Mouse (Mus musculus): Measurements from ENCODE around the gene Tom1l2.

Gene Tom1l2

DNA sequence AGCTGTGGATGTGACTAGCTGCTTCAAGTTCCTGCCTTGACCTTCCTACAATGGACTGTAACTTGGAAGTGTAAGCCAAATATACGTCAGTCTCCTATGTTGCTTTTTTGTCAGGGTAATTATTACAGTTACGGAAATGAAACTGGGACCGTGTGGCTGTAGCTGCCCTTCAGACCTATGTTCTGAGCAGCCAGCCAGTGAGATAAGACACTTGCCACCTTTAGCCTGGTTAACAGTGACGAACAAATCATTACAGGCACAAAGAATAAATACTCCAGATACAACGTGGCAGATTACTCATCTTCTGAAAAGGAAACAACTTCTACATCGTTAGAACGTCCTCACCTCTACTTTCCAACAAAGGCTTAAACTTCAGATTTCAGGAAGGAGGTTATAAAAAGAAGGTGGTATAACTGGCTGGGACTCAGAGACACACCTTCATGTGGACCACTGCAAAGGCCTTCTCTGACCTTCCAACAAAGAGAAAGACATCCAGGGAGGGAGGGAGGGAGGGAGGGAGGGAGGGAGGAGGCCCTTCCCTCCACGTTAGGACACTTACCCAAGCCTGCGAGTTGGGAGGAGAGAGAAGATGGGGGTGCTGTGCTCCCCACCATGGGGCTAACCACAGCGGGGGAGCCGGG, 108.1 kb downstream of the Tom1l2 start:
- TF ChIP-seq CTCF (conservative IDR thresholded peaks at IDR 0.05; ENCODE audit: low read length) (no peak), NANOG (IDR thresholded peaks at IDR 0.05; ENCODE audit: borderline replicate concordance, low read length) (no peak), POU5F1 (IDR thresholded peaks at IDR 0.05; ENCODE audit: borderline replicate concordance, low read length) (no peak)
- Histone ChIP-seq H3K36me3 (ENCODE audit: insufficient read depth, low read length) (0 out of 2 replicates have a peak, but pooled peaks cover 14% of the 10 kb centered on the region), H3K27me3 (ENCODE audit: insufficient read depth, low read length) (no peaks in the 10 kb centered on the region), H3K9me3 (ENCODE audit: low read length) (no peaks in the 10 kb centered on the region), H3K4me3 (replicated peaks; ENCODE audit: low read length) (no peak overlapping the region), H3K4me1 (replicated peaks; ENCODE audit: low read depth, low read length) (peaks cover 26% of the 10 kb centered on the region)

DNA sequence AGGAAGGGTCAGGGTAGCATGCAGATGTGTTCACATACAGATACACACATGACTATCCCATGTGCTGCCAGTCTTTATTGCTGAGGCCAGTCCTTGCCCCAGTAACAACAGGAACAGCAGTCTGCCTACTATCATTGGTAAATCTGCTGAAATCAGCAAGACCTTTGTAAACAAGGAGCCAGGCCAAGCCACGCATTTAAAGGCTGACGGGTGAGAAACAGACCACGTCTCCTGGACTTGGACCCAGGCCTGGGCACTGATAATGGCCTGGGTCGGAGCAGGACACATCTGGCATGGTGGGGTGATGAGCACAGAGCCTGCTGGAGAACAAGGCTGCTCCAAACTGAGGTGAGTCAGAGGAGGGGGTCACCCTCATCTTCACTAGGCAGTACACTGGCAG, 112.2 kb downstream of the Tom1l2 start:
- no peaks in the 10 kb centered on the region for H3K9me3 ChIP-seq (ENCODE audit: low read length)
- H3K27me3 ChIP-seq (ENCODE audit: insufficient read depth, low read length): no peaks in the 10 kb centered on the region
- no peak for TF ChIP-seq POU5F1 (IDR thresholded peaks at IDR 0.05; ENCODE audit: borderline replicate concordance, low read length)
- TF ChIP-seq CTCF (conservative IDR thresholded peaks at IDR 0.05; ENCODE audit: low read length): no peak
- no peak for TF ChIP-seq NANOG (IDR thresholded peaks at IDR 0.05; ENCODE audit: borderline replicate concordance, low read length)
- H3K4me1 ChIP-seq (replicated peaks; ENCODE audit: low read depth, low read length): peaks cover 11% of the 10 kb centered on the region
- H3K4me3 ChIP-seq (replicated peaks; ENCODE audit: low read length): no peak overlapping the region
- H3K36me3 ChIP-seq (ENCODE audit: insufficient read depth, low read length): 0 out of 2 replicates have a peak, but pooled peaks cover 14% of the 10 kb centered on the region

DNA sequence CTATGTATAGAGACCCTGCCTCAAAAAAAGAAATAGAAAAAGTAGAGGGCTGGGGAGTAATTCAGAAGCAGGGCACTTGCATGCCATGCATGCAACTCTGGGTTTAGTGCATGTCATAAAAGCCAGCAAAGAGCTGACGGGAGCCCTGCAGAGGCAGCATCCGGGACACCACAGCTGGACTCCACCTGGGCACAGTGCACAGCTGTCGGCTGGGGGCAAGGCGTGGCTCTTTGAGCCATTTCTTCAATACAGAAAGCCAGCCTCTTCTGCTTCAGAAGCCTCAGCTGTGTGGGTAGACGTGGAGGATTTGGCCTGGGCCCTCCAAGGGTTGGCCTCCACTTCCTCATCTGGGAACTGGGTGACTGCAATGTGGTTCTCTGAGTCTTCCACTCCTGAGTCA, 117.4 kb downstream of the Tom1l2 start:
- TF ChIP-seq NANOG (IDR thresholded peaks at IDR 0.05; ENCODE audit: borderline replicate concordance, low read length): no peak
- no peak for TF ChIP-seq POU5F1 (IDR thresholded peaks at IDR 0.05; ENCODE audit: borderline replicate concordance, low read length)
- no peak for TF ChIP-seq CTCF (conservative IDR thresholded peaks at IDR 0.05; ENCODE audit: low read length)
- Histone ChIP-seq H3K27me3 (ENCODE audit: insufficient read depth, low read length) (no peaks in the 10 kb centered on the region), H3K4me1 (replicated peaks; ENCODE audit: low read depth, low read length) (peaks cover 46% of the 10 kb centered on the region), H3K9me3 (ENCODE audit: low read length) (no peaks in the 10 kb centered on the region), H3K36me3 (ENCODE audit: insufficient read depth, low read length) (0 out of 2 replicates have a peak, but pooled peaks cover under 1% of the 10 kb centered on the region), H3K4me3 (replicated peaks; ENCODE audit: low read length) (no peak overlapping the region)

DNA sequence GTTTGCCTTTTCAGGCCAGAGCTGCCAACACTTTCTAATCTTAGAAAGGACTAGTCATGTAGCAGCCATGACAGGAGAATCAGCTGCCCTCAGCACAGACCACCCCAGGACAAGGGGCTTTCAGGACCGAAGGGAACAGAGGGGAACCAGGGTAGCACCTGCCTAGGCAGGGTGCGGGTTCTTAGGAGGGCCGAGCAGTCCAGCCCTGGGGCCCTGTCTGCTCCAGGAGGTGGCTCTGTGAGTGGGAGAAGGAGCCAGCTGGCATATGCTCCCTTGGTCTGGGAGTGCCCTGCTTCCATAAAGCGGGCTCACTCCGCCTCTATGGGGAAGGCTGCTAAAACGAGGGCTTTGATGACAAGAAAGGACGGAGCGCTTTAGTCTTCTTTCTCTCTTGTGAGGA, 119.5 kb downstream of the Tom1l2 start:
- peaks cover 55% of the 10 kb centered on the region for H3K4me1 ChIP-seq (replicated peaks; ENCODE audit: low read depth, low read length)
- H3K4me3 ChIP-seq (replicated peaks; ENCODE audit: low read length): peak overlapping the region; percentile 41
- H3K27me3 ChIP-seq (ENCODE audit: insufficient read depth, low read length): no peaks in the 10 kb centered on the region
- H3K36me3 ChIP-seq (ENCODE audit: insufficient read depth, low read length): peaks cover 14% of the 10 kb centered on the region; the same call in 1 of the 2 replicates
- TF ChIP-seq CTCF (conservative IDR thresholded peaks at IDR 0.05; ENCODE audit: low read length): no peak
- no peak for TF ChIP-seq NANOG (IDR thresholded peaks at IDR 0.05; ENCODE audit: borderline replicate concordance, low read length)
- TF ChIP-seq POU5F1 (IDR thresholded peaks at IDR 0.05; ENCODE audit: borderline replicate concordance, low read length): no peak
- H3K9me3 ChIP-seq (ENCODE audit: low read length): no peaks in the 10 kb centered on the region

DNA sequence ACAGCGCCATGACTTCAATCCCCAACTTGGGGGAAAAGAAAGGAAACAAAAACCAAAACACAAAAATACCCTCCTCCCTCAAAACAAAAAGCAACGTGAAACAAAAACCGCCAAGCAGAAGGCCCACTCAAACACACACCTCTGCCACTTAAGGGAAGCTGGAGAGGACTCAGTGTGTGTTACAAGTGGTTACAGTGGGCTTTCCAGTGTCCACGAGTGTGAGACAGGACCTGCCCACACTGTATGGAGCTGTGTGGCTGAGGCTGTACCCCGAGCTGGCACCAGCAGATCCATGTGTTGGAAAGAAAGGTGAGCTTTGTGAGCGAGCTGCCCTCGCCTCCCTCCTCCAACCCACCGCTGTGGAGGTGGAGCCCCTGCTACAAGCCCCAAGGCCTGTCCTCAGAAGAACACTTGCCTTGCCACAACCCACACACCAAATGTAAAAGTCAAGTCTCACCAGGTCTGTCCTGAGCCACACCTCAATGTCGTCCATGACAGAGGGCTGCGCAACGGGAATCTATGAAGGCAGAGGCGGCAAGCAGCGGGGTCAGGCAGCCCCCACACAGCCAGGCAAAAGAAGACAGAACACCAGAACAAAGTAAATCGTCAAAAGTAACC, 120.2 kb downstream of the Tom1l2 start:
- Histone ChIP-seq H3K4me3 (replicated peaks; ENCODE audit: low read length) (peak overlapping the region; percentile 41), H3K27me3 (ENCODE audit: insufficient read depth, low read length) (no peaks in the 10 kb centered on the region), H3K9me3 (ENCODE audit: low read length) (no peaks in the 10 kb centered on the region), H3K4me1 (replicated peaks; ENCODE audit: low read depth, low read length) (peaks cover 55% of the 10 kb centered on the region), H3K36me3 (ENCODE audit: insufficient read depth, low read length) (peaks cover 15% of the 10 kb centered on the region; the same call in 1 of the 2 replicates)
- TF ChIP-seq CTCF (conservative IDR thresholded peaks at IDR 0.05; ENCODE audit: low read length) (no peak), NANOG (IDR thresholded peaks at IDR 0.05; ENCODE audit: borderline replicate concordance, low read length) (no peak), POU5F1 (IDR thresholded peaks at IDR 0.05; ENCODE audit: borderline replicate concordance, low read length) (no peak)

DNA sequence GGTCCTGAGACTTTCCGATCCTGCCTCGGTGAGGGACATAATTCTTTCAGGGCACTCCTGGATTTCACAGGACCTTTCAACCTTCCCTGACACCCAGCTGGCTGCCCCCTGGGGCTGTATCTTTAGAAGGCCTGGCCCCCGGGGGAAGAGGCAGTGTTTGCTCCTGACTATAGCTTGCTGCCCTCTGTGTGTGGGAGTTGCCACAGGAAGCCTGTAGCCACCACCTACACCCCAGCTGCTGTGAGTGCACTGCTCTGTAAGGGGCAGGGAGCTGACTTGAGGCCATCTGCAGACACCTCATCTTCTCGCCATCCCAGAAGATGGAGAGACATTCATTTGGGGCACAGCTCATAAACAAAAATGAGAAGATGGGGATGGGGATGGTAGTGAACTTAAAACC, 120.8 kb downstream of the Tom1l2 start:
- Histone ChIP-seq H3K4me3 (replicated peaks; ENCODE audit: low read length) (peak overlapping the region; percentile 41; the same call in 1 of the 2 replicates), H3K4me1 (replicated peaks; ENCODE audit: low read depth, low read length) (peaks cover 55% of the 10 kb centered on the region), H3K36me3 (ENCODE audit: insufficient read depth, low read length) (peaks cover 15% of the 10 kb centered on the region; the same call in 1 of the 2 replicates), H3K27me3 (ENCODE audit: insufficient read depth, low read length) (peaks cover 3% of the 10 kb centered on the region; the same call in 1 of the 2 replicates), H3K9me3 (ENCODE audit: low read length) (no peaks in the 10 kb centered on the region)
- TF ChIP-seq CTCF (conservative IDR thresholded peaks at IDR 0.05; ENCODE audit: low read length) (no peak), POU5F1 (IDR thresholded peaks at IDR 0.05; ENCODE audit: borderline replicate concordance, low read length) (no peak), NANOG (IDR thresholded peaks at IDR 0.05; ENCODE audit: borderline replicate concordance, low read length) (no peak)

DNA sequence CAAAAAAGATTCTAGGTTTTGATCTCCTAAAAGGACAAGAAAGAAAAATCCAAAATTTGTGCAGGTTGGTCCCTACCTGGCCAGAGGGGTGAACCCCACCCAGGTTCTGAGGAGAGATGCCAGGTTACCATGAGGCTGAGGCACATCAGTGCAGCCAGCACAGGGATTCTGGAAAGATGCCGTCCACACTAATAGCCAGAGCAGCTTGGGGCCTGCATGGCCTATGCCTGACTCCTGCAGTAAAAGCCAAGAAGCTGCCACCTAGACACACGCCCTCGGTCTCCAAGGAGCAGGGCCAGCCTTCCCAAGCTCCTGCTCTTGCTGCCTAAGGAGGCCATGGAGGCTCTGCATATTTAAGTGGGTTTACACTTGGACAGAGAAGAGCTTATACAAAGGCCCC, 121.4 kb downstream of the Tom1l2 start:
- TF ChIP-seq POU5F1 (IDR thresholded peaks at IDR 0.05; ENCODE audit: borderline replicate concordance, low read length): no peak
- no peak for TF ChIP-seq CTCF (conservative IDR thresholded peaks at IDR 0.05; ENCODE audit: low read length)
- no peak for TF ChIP-seq NANOG (IDR thresholded peaks at IDR 0.05; ENCODE audit: borderline replicate concordance, low read length)
- Histone ChIP-seq H3K4me1 (replicated peaks; ENCODE audit: low read depth, low read length) (peaks cover 55% of the 10 kb centered on the region), H3K36me3 (ENCODE audit: insufficient read depth, low read length) (peaks cover 15% of the 10 kb centered on the region; the same call in 1 of the 2 replicates), H3K27me3 (ENCODE audit: insufficient read depth, low read length) (peaks cover 4% of the 10 kb centered on the region; the same call in 1 of the 2 replicates), H3K4me3 (replicated peaks; ENCODE audit: low read length) (no peak overlapping the region), H3K9me3 (ENCODE audit: low read length) (no peaks in the 10 kb centered on the region)

DNA sequence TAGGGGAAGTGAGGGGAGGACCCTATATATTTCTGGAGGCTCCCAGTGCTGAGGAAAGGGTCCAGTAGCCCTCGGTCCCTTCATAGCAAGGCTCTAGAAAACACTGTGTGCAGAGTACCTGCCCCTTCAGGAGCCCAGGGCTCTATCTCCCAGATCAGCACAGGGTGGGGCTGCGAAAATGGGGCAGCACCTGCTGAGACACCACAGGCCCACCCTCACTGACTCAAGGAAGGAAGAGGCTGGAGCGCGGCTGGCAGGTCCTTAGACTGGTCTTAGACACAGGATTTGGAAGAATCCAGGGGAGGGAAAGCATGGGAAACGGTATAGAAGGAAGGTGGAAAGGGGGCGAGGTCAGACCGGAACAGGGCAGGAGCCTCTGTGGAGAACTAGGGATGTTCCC, 122.2 kb downstream of the Tom1l2 start:
- Histone ChIP-seq H3K4me1 (replicated peaks; ENCODE audit: low read depth, low read length) (peaks cover 47% of the 10 kb centered on the region), H3K36me3 (ENCODE audit: insufficient read depth, low read length) (peaks cover 15% of the 10 kb centered on the region; the same call in 1 of the 2 replicates), H3K4me3 (replicated peaks; ENCODE audit: low read length) (peak overlapping the region; percentile 7; the same call in 1 of the 2 replicates), H3K27me3 (ENCODE audit: insufficient read depth, low read length) (peaks cover 4% of the 10 kb centered on the region; the same call in 1 of the 2 replicates), H3K9me3 (ENCODE audit: low read length) (no peaks in the 10 kb centered on the region)
- TF ChIP-seq CTCF (conservative IDR thresholded peaks at IDR 0.05; ENCODE audit: low read length): no peak
- no peak for TF ChIP-seq NANOG (IDR thresholded peaks at IDR 0.05; ENCODE audit: borderline replicate concordance, low read length)
- TF ChIP-seq POU5F1 (IDR thresholded peaks at IDR 0.05; ENCODE audit: borderline replicate concordance, low read length): no peak
